Mouse (Mus musculus) kidney, embryonic 14.5 days (tissue): ENCODE data around the gene Tceanc2. TPM values are rescaled to one million over a fixed set of nuclear protein-coding genes. Genes with fewer than 3 reads are reported as not detected.

Experiments used
- ATAC-seq: fragments of 200-750 bp; cut with Nextera tagmentation; 2 replicates; pipeline ENCODE4 v1.8.0; 2017; ENCODE audit warnings: moderate number of reproducible peaks, mild to moderate bottlenecking, moderate TSS enrichment, moderate library complexity; ENCODE audit not compliant: low FRiP score, low TSS enrichment
- H3K27ac ChIP-seq: fragments of 300-500 bp; sonication (generic); 2 replicates; pipeline ENCODE4 v1.5.1; 2014; ENCODE audit warnings: low read depth, mild to moderate bottlenecking, low read length, moderate library complexity, mixed read lengths
- H3K27me3 ChIP-seq: fragments of 300-500 bp; sonication (generic); 2 replicates; pipeline ENCODE4 v1.6.1; 2014; ENCODE audit warnings: mild to moderate bottlenecking, low read length; ENCODE audit not compliant: control insufficient read depth, insufficient read depth
- H3K36me3 ChIP-seq: fragments of 300-500 bp; sonication (generic); 2 replicates; pipeline ENCODE4 v1.6.1; 2014; ENCODE audit warnings: low read length, mixed read lengths; ENCODE audit not compliant: control insufficient read depth, insufficient read depth
- H3K4me1 ChIP-seq: fragments of 300-500 bp; sonication (generic); 2 replicates; pipeline ENCODE4 v1.6.1; 2014; ENCODE audit warnings: low read length, mixed read lengths; ENCODE audit not compliant: control insufficient read depth, insufficient read depth
- H3K4me2 ChIP-seq: fragments of 300-500 bp; sonication (generic); replicated peaks from 2 replicates; pipeline ENCODE4 v1.6.1; 2014; ENCODE audit warnings: low read depth, mild to moderate bottlenecking, low read length
- H3K4me3 ChIP-seq: fragments of 300-500 bp; sonication (generic); 2 replicates; pipeline ENCODE4 v1.5.1; 2014; ENCODE audit warnings: mild to moderate bottlenecking, low read length
- H3K9ac ChIP-seq: fragments of 300-500 bp; sonication (generic); 2 replicates; pipeline ENCODE4 v1.6.1; 2014; ENCODE audit warnings: low read depth, mild to moderate bottlenecking, low read length, moderate library complexity
- H3K9me3 ChIP-seq: fragments of 300-500 bp; sonication (generic); 2 replicates; pipeline ENCODE4 v1.6.1; 2016; ENCODE audit warnings: low read length; ENCODE audit not compliant: control insufficient read depth
- WGBS: fragments of 180-500 bp; shearing (Covaris S2); extraction: QIAGEN DNeasy Blood & Tissue Kit; methylation state at CpG from one replicate; pipeline ENCODE4 v1.1.7; 2014; 5-methylcytosine and 5-hydroxymethylcytosine counted together
- polyA plus RNA-seq: library from polyadenylated mRNA; unstranded; fragments of >200 nt; fragmentation: Nextera tagmentation; extraction: Ambion mirVana; gene quantifications from 2 replicates; pipeline ENCODE4 v1.2.1, GENCODE M21; 2014

The Tceanc2 gene
- polyA plus RNA-seq, 1 experiment from 2014 or later = 39.3 TPM

DNA sequence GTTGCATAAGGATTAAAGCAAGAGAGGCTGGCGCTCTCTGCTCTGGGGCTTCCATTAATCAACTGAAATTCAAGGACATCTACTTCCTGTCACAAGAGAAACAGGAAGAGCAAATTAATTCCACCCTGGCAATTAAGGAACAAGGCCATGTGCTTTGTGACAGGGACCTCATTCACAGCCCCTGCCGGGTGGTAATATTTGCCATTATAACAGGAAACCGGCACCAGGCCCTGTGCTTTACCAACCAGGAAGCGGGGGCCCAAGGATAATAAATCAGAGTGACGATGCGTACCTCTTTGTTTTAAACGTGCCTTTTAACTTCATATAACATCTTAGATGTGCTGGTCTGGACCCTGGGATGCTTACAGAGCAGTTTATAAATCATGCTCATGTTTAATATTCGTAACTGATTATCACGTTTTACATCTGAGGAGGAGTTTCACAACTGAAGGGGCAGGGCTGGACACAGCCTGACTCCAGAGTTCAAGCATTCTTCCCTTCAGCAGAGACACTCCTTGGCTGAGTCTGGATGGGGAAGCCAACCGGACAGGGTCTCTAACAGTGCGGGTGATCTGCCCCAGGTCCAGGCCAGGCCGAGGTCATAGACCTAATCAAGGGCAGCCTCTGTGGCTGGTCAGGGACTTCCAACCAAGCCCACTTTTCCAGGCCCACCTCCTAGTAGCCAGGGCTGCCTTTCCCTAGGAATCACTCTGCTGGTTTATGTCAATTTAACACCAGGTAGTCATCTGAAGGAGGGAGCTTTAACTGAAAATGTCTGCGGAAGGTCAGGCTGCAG is 38.9 kb downstream of the Tceanc2 start:
- Histone ChIP-seq H3K9me3 (no peaks in the 10 kb centered on the region), H3K4me2 (no peak overlapping the region), H3K4me1 (peaks cover 56% of the 10 kb centered on the region), H3K9ac (peak overlapping the region; percentile 29; the same call in 1 of the 2 replicates), H3K4me3 (no peak overlapping the region), H3K36me3 (peaks cover 6% of the 10 kb centered on the region; the same call in 1 of the 2 replicates), H3K27ac (peak overlapping the region; percentile 82), H3K27me3 (no peaks in the 10 kb centered on the region)
- peak; percentile 40 for ATAC-seq
- WGBS = 16% methylated on average over 13 of the region's 13 CpGs

DNA sequence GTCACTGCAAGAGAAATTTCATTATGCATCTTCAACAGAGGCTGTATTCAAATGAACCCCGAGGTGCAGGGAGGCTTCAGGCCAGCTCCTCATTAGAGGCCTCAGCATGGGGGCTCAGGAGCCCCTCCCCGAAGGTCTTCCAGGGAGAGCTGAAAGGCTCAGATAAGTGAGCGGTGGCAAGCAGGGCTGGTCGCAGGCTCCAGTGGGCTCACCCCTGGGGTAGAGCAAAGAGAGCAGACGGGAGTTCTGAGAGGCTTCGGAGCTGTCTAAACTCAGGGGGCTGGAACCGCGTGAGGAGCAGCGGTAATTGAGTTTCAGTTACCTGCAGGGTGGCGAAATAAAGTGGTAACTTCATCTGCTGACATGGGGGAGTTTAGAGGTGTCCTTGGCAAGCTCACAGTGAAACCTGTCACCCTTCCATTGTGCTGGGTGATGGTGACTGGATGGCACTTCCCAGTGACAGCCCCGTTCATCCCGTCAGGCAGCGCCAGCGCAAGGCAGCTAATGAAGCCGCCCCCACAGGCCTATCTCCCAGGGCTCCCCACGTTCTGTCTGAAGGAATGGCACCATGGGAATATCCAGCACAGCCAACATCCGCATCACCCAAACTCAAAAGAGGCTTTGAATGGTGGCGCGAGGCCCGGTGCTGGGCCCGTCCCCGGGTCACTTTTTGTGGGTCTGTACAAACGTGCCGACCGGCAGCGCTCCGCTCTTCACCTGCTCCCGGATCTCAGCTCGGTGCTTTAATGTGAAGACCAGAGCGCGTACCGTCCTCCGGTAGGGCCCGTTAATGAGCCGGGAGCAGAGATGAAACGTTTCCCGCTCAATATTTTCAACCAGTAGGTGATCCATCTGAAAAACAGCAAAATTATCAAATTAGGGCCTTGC is 39.7 kb downstream of the Tceanc2 start:
- Histone ChIP-seq H3K27me3 (no peaks in the 10 kb centered on the region), H3K4me2 (no peak overlapping the region; the same call in 1 of the 2 replicates), H3K36me3 (peaks cover 6% of the 10 kb centered on the region; the same call in 1 of the 2 replicates), H3K9me3 (no peaks in the 10 kb centered on the region), H3K27ac (0 out of 2 replicates have a peak overlapping the region, but pooled peaks have one; percentile 24), H3K4me3 (no peak overlapping the region), H3K9ac (no peak overlapping the region), H3K4me1 (peaks cover 61% of the 10 kb centered on the region)
- 49% methylated on average over 37 of the region's 37 CpGs for WGBS
- ATAC-seq = no peak

DNA sequence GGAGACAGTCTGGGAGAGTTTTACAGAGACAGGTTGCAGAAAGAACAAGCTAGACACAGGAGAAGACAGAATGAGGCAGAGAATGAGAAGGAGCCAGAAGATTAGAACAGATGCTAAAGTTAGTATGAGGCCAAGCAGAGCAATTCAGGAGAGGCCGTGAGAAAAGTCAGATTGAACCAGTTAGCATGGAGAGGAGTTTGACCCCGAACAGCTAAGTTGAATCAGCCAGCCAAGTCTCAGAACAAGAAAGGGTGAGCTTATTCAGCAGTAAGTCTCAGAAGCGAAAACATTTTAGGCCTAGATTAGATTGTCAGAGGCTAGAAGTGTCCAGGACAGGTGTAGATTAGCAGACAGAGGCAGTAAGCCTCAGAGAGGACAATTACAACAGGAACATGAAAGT is 42.4 kb downstream of the Tceanc2 start:
- no peak overlapping the region for H3K4me2 ChIP-seq
- H3K36me3 ChIP-seq = no peaks in the 10 kb centered on the region; the same call in 1 of the 2 replicates
- peak overlapping the region; percentile 34; the same call in 1 of the 2 replicates for H3K27ac ChIP-seq
- peaks cover 66% of the 10 kb centered on the region for H3K4me1 ChIP-seq
- ATAC-seq = no peak
- H3K9me3 ChIP-seq = no peaks in the 10 kb centered on the region
- no peaks in the 10 kb centered on the region for H3K27me3 ChIP-seq
- H3K9ac ChIP-seq = no peak overlapping the region
- WGBS = 42% methylated on average over 3 of the region's 3 CpGs
- no peak overlapping the region for H3K4me3 ChIP-seq

DNA sequence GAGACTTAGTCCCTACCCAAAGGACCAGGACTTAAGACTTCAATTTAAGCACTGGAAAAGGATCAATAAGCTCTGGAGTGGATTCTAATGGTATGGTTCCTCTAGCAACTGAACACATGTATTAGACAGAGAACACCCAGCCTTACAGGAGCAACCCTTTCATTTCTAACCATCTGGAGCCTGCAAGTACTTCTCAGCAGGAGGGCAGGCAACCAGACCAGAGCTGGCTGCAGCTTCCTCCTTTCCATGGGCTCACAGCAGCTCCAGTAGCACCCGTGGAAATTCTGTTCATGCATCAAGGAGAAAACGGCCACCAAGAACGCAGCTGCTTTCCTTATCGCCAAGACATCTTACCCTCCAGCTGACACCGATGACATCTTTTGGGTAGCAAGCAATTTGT is 43.3 kb downstream of the Tceanc2 start:
- peak overlapping the region; percentile 12; the same call in 1 of the 2 replicates for H3K27ac ChIP-seq
- H3K27me3 ChIP-seq = no peaks in the 10 kb centered on the region
- 60% methylated on average over 5 of the region's 5 CpGs for WGBS
- peaks cover 67% of the 10 kb centered on the region for H3K4me1 ChIP-seq
- no peak overlapping the region for H3K4me2 ChIP-seq
- H3K4me3 ChIP-seq = no peak overlapping the region
- H3K36me3 ChIP-seq = no peaks in the 10 kb centered on the region; the same call in 1 of the 2 replicates
- ATAC-seq = no peak
- H3K9ac ChIP-seq = no peak overlapping the region
- H3K9me3 ChIP-seq = no peaks in the 10 kb centered on the region

DNA sequence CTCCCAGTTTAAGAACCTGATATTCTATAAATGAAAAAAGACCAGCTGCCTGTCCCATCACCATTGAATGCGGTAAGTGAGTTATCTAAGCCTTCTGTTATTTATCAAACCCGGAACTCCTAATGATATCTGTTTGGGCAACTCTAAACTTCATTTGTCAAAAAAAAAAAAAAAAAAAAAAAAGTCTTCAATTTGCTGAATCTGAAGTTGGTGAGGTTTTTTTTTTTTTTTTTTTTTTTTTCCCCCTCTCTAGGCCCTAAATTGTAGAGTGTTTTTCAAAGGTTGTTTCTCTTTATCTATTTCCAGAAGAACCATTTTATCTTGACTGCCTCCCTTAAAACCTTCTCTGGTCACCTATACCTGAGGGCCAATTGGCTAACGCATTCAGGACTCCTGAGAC is 44.0 kb downstream of the Tceanc2 start:
- Histone ChIP-seq H3K4me1 (peaks cover 65% of the 10 kb centered on the region), H3K36me3 (no peaks in the 10 kb centered on the region; the same call in 1 of the 2 replicates), H3K9me3 (no peaks in the 10 kb centered on the region), H3K27me3 (no peaks in the 10 kb centered on the region), H3K4me3 (no peak overlapping the region), H3K27ac (no peak overlapping the region), H3K4me2 (no peak overlapping the region), H3K9ac (no peak overlapping the region)
- ATAC-seq = no peak
- 89% methylated on average over 3 of the region's 3 CpGs for WGBS

DNA sequence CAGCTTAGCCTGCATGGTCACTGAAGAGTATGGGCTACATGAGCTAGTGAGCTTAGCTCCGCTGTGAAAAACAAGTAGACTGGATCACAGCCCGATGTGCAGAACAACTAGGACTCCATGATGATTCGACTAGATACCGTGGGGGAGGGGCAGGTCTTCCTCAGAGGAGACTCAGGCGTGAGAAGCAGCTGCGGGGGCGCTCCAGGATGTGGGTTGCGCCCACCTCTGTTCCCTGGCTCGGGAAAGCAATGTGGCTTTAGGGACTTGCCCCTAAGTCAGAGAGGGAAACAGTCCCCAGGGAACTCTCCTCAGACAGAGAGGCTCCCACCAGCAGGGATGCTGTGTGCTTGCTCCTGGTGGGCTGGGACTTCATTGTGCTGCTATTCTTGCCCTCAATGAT is 48.4 kb downstream of the Tceanc2 start:
- no peak for ATAC-seq
- H3K4me2 ChIP-seq = no peak overlapping the region
- no peak overlapping the region for H3K27ac ChIP-seq
- H3K4me3 ChIP-seq = no peak overlapping the region
- H3K36me3 ChIP-seq = no peaks in the 10 kb centered on the region
- H3K27me3 ChIP-seq = no peaks in the 10 kb centered on the region
- H3K9ac ChIP-seq = no peak overlapping the region
- peaks cover 26% of the 10 kb centered on the region for H3K4me1 ChIP-seq
- no peaks in the 10 kb centered on the region for H3K9me3 ChIP-seq
- WGBS = 15% methylated on average over 9 of the region's 9 CpGs

DNA sequence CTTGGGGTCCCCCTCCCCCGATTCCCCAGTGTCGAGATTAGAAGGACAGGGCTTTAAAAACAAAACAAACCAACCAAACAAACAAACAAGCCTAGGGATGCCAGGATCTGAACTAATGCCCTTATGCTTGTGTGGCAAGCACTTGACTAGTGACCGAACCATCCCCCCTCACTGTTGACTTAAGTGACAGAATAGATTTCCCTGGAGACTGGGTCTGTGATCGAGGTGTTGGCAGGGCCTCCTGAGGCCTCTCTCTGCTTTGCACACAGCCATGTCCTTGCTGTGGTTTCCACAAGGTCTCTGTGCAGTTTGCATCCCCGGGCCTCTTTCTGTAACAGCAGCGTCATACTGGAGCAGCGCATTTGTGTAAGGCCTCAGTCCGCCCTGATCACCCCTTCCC is 49.5 kb downstream of the Tceanc2 start:
- no peaks in the 10 kb centered on the region for H3K36me3 ChIP-seq
- WGBS = 80% methylated on average over 8 of the region's 8 CpGs
- H3K4me1 ChIP-seq = peaks cover 25% of the 10 kb centered on the region
- no peaks in the 10 kb centered on the region for H3K27me3 ChIP-seq
- H3K9me3 ChIP-seq = no peaks in the 10 kb centered on the region
- H3K9ac ChIP-seq = no peak overlapping the region
- H3K27ac ChIP-seq = no peak overlapping the region
- no peak for ATAC-seq
- H3K4me3 ChIP-seq = no peak overlapping the region
- H3K4me2 ChIP-seq = no peak overlapping the region

DNA sequence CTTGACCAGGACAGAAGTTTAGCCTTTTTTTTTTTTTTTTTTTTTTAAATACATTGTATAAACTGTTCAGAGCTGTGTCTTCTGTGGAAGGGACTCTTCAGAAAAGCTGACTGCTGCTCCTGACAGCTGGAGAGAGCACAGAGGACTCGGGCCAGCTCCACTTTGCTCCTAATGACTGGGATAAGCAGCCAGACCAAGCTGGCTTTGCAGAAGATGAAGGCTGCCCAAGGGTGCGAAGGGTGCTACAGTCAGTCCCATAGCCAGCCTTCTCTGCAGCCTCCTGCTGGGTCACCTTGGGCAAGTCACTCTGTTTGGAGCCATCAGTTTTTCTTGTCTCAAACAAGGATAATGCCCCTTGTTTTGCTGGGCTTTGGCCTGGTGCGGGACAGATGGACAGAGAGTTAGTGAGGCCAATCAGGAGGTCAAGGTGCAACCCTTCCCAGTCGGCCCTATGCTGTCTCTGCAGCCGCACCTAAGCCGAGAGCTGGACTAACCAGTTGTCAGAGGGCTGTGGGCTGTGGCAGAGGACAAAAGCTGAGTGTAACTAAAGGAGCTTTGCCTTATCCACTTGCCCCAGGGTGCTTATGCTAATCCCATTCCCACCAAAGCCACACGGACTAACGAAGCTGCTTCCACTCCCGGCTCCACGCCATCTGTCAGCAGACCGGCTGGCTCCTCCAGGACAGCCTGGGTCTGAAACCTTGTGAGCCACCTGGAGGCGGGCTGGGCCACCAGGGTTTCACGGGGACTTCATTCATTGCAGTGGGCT is 50.8 kb downstream of the Tceanc2 start:
- Histone ChIP-seq H3K4me2 (no peak overlapping the region), H3K9ac (no peak overlapping the region), H3K4me1 (peaks cover 21% of the 10 kb centered on the region), H3K36me3 (no peaks in the 10 kb centered on the region), H3K27me3 (no peaks in the 10 kb centered on the region), H3K9me3 (no peaks in the 10 kb centered on the region), H3K4me3 (no peak overlapping the region), H3K27ac (no peak overlapping the region)
- WGBS = 38% methylated on average over 13 of the region's 13 CpGs
- no peak for ATAC-seq
